Mouse (Mus musculus): ENCODE data around the gene Mpzl3. TPM values are rescaled to one million over a fixed set of nuclear protein-coding genes. Genes with fewer than 3 reads are reported as not detected.

Mpzl3 gene
- polyA plus RNA-seq (2015; fragmentation: Nextera tagmentation; extraction: Ambion mirVana) = 1.2 and 1.9 TPM in 2 replicates

- H3K27me3 ChIP-seq = peaks cover 64% of the 10 kb centered on the region
- peak within 1 kb of the TSS; percentile 60 for H3K4me3 ChIP-seq
- ATAC-seq (ENCODE audit: low FRiP score) = peak; percentile 99
- no peaks in the 10 kb centered on the region for H3K36me3 ChIP-seq
- peak within 1 kb of the TSS; percentile 62 for H3K4me2 ChIP-seq
- no peaks in the 10 kb centered on the region; the same call in 1 of the 2 replicates for H3K4me1 ChIP-seq (replicated peaks)
- peak within 1 kb of the TSS; percentile 75 for H3K9ac ChIP-seq
- no peaks in the 10 kb centered on the region for H3K9me3 ChIP-seq
- H3K27ac ChIP-seq = peak within 1 kb of the TSS; percentile 100
- WGBS = under 1% methylated on average over 33 of the region's 33 CpGs
These were observed at the start of gene Mpzl3 for GRCm38 (mm10) chr9:45055082-45055713. Gene Mpzl3 (plus strand): TSS chr9:45055186.

GRCm38 (mm10) chr9:45007404-45007803 is 47.6 kb upstream of the Mpzl3 start:
- H3K9me3 ChIP-seq = no peaks in the 10 kb centered on the region
- no peak overlapping the region for H3K4me3 ChIP-seq
- H3K4me1 ChIP-seq (replicated peaks) = no peaks in the 10 kb centered on the region
- 78% methylated on average over 12 of the region's 12 CpGs for WGBS
- H3K36me3 ChIP-seq = no peaks in the 10 kb centered on the region
- 0 out of 2 replicates have a peak, but pooled peaks cover 2% of the 10 kb centered on the region for H3K27me3 ChIP-seq
- no peak overlapping the region for H3K27ac ChIP-seq
- no peak overlapping the region for H3K9ac ChIP-seq
- H3K4me2 ChIP-seq = no peak overlapping the region
- ATAC-seq (ENCODE audit: low FRiP score) = no peak

GRCm38 (mm10) chr9:45008342-45008741 is 46.6 kb upstream of the Mpzl3 start:
- Histone ChIP-seq H3K27me3 (0 out of 2 replicates have a peak, but pooled peaks cover 2% of the 10 kb centered on the region), H3K36me3 (no peaks in the 10 kb centered on the region), H3K27ac (no peak overlapping the region), H3K9ac (no peak overlapping the region), H3K9me3 (no peaks in the 10 kb centered on the region), H3K4me1 (replicated peaks) (no peaks in the 10 kb centered on the region), H3K4me2 (no peak overlapping the region), H3K4me3 (no peak overlapping the region)
- 76% methylated on average over 4 of the region's 4 CpGs for WGBS
- ATAC-seq (ENCODE audit: low FRiP score) = no peak

- no peak within 1 kb of the TSS for H3K4me2 ChIP-seq
- no peak within 1 kb of the TSS for H3K27ac ChIP-seq
- H3K36me3 ChIP-seq = no peaks in the 10 kb centered on the region
- no peaks in the 10 kb centered on the region for H3K4me1 ChIP-seq (replicated peaks)
- no peak within 1 kb of the TSS for H3K9ac ChIP-seq
- 0 out of 2 replicates have a peak, but pooled peaks cover 2% of the 10 kb centered on the region for H3K27me3 ChIP-seq
- H3K4me3 ChIP-seq = no peak within 1 kb of the TSS
- 83% methylated on average over 19 of the region's 19 CpGs for WGBS
- H3K9me3 ChIP-seq = no peaks in the 10 kb centered on the region
- no peak for ATAC-seq (ENCODE audit: low FRiP score)
These were observed 45.6 kb upstream of the Mpzl3 start, which contains the start of gene Cd3e for GRCm38 (mm10) chr9:45009180-45010078. Gene Cd3e (minus strand): TSS chr9:45009627.

- H3K9me3 ChIP-seq = no peaks in the 10 kb centered on the region
- no peak for ATAC-seq (ENCODE audit: low FRiP score)
- H3K4me1 ChIP-seq (replicated peaks) = no peaks in the 10 kb centered on the region
- H3K4me2 ChIP-seq = no peak overlapping the region
- 83% methylated on average over 4 of the region's 4 CpGs for WGBS
- H3K36me3 ChIP-seq = no peaks in the 10 kb centered on the region
- H3K9ac ChIP-seq = no peak overlapping the region
- no peak overlapping the region for H3K4me3 ChIP-seq
- no peak overlapping the region for H3K27ac ChIP-seq
- 0 out of 2 replicates have a peak, but pooled peaks cover 2% of the 10 kb centered on the region for H3K27me3 ChIP-seq
These were observed 44.5 kb upstream of the Mpzl3 start for GRCm38 (mm10) chr9:45010461-45010860.

- Histone ChIP-seq H3K27me3 (0 out of 2 replicates have a peak, but pooled peaks cover 2% of the 10 kb centered on the region), H3K36me3 (no peaks in the 10 kb centered on the region), H3K4me1 (replicated peaks) (no peaks in the 10 kb centered on the region), H3K27ac (no peak overlapping the region), H3K4me2 (no peak overlapping the region), H3K9ac (no peak overlapping the region), H3K9me3 (no peaks in the 10 kb centered on the region), H3K4me3 (no peak overlapping the region)
- ATAC-seq (ENCODE audit: low FRiP score) = no peak
- 59% methylated on average over 6 of the region's 6 CpGs for WGBS
These were observed 43.7 kb upstream of the Mpzl3 start for GRCm38 (mm10) chr9:45011291-45011690.

GRCm38 (mm10) chr9:45014879-45015278 is 40.1 kb upstream of the Mpzl3 start:
- no peaks in the 10 kb centered on the region for H3K36me3 ChIP-seq
- no peak overlapping the region for H3K9ac ChIP-seq
- ATAC-seq (ENCODE audit: low FRiP score) = no peak
- H3K4me2 ChIP-seq = no peak overlapping the region
- H3K4me1 ChIP-seq (replicated peaks) = no peaks in the 10 kb centered on the region
- WGBS = 51% methylated on average over 2 of the region's 2 CpGs
- no peak overlapping the region for H3K27ac ChIP-seq
- no peak overlapping the region for H3K4me3 ChIP-seq
- H3K27me3 ChIP-seq = 0 out of 2 replicates have a peak, but pooled peaks cover 2% of the 10 kb centered on the region
- H3K9me3 ChIP-seq = no peaks in the 10 kb centered on the region

GRCm38 (mm10) chr9:45015841-45016240 is 39.1 kb upstream of the Mpzl3 start:
- Histone ChIP-seq H3K4me2 (no peak overlapping the region), H3K27me3 (0 out of 2 replicates have a peak, but pooled peaks cover 2% of the 10 kb centered on the region), H3K4me1 (replicated peaks) (no peaks in the 10 kb centered on the region), H3K4me3 (no peak overlapping the region), H3K9me3 (no peaks in the 10 kb centered on the region), H3K9ac (no peak overlapping the region), H3K36me3 (no peaks in the 10 kb centered on the region), H3K27ac (no peak overlapping the region)
- ATAC-seq (ENCODE audit: low FRiP score) = no peak
- 77% methylated on average over 3 of the region's 3 CpGs for WGBS

GRCm38 (mm10) chr9:45018031-45018430 is 37.0 kb upstream of the Mpzl3 start:
- no peak overlapping the region for H3K9ac ChIP-seq
- H3K9me3 ChIP-seq = no peaks in the 10 kb centered on the region
- H3K4me3 ChIP-seq = no peak overlapping the region
- H3K36me3 ChIP-seq = no peaks in the 10 kb centered on the region
- H3K27ac ChIP-seq = no peak overlapping the region
- no peaks in the 10 kb centered on the region for H3K27me3 ChIP-seq
- no peak for ATAC-seq (ENCODE audit: low FRiP score)
- no peaks in the 10 kb centered on the region for H3K4me1 ChIP-seq (replicated peaks)
- H3K4me2 ChIP-seq = no peak overlapping the region
- WGBS = 80% methylated on average over 11 of the region's 11 CpGs

- peaks cover 15% of the 10 kb centered on the region; the same call in 1 of the 2 replicates for H3K27me3 ChIP-seq
- H3K27ac ChIP-seq = no peak overlapping the region
- 11% methylated on average over 3 of the region's 3 CpGs for WGBS
- no peaks in the 10 kb centered on the region for H3K4me1 ChIP-seq (replicated peaks)
- no peaks in the 10 kb centered on the region for H3K9me3 ChIP-seq
- no peak for ATAC-seq (ENCODE audit: low FRiP score)
- no peak overlapping the region for H3K4me2 ChIP-seq
- no peak overlapping the region for H3K9ac ChIP-seq
- H3K36me3 ChIP-seq = no peaks in the 10 kb centered on the region
- H3K4me3 ChIP-seq = no peak overlapping the region
These were observed 32.2 kb upstream of the Mpzl3 start for GRCm38 (mm10) chr9:45022800-45023199.

- Histone ChIP-seq H3K9ac (no peak overlapping the region), H3K27me3 (peaks cover 20% of the 10 kb centered on the region; the same call in 1 of the 2 replicates), H3K4me2 (no peak overlapping the region), H3K27ac (no peak overlapping the region), H3K4me3 (no peak overlapping the region), H3K9me3 (no peaks in the 10 kb centered on the region), H3K4me1 (replicated peaks) (no peaks in the 10 kb centered on the region), H3K36me3 (no peaks in the 10 kb centered on the region)
- 65% methylated on average over 3 of the region's 3 CpGs for WGBS
- ATAC-seq (ENCODE audit: low FRiP score) = no peak
These were observed 31.3 kb upstream of the Mpzl3 start for GRCm38 (mm10) chr9:45023638-45024037.

GRCm38 (mm10) chr9:45024187-45024586 is 30.8 kb upstream of the Mpzl3 start:
- H3K4me3 ChIP-seq = no peak overlapping the region
- H3K4me1 ChIP-seq (replicated peaks) = no peaks in the 10 kb centered on the region
- H3K27me3 ChIP-seq = peaks cover 21% of the 10 kb centered on the region; the same call in 1 of the 2 replicates
- no peaks in the 10 kb centered on the region for H3K36me3 ChIP-seq
- H3K9me3 ChIP-seq = no peaks in the 10 kb centered on the region
- WGBS = 82% methylated on average over 2 of the region's 2 CpGs
- no peak overlapping the region for H3K27ac ChIP-seq
- no peak overlapping the region for H3K4me2 ChIP-seq
- no peak overlapping the region for H3K9ac ChIP-seq
- ATAC-seq (ENCODE audit: low FRiP score) = no peak

Measured in hindbrain, embryonic 13.5 days (tissue).